Mouse (Mus musculus): ENCODE data around the gene 4930558C23Rik.
"Not testable (repeated sequence)": the region's sequence is repeated elsewhere in the genome, so short reads cannot be mapped to it uniquely, and the experiment has no call there.

Gene 4930558C23Rik

DNA sequence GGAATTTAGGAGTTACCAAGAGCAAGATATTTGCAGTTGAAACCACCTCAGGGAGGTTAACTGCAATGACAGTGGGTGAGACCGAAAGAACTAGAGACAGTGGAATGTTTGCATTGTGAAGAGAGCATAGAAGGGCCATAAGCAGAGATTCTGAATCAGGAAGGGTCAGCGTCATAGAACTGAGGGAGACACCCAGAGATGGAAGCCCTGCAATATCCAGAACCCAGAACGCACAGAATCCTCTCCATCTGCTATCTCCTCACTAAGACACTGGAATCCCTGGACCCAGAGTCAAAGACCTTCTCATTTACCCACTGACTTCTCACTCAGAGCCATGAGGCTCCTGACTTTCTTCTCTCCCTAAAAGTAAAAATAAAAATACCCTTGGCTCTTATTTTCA lies at the start of gene 4930558C23Rik:
Gene 4930558C23Rik, minus strand, starts transcription at position 101 of the 400 bp plus-strand sequence.
- DNase-seq (ENCODE audit: low spot score in 2 of 2): no peak

DNA sequence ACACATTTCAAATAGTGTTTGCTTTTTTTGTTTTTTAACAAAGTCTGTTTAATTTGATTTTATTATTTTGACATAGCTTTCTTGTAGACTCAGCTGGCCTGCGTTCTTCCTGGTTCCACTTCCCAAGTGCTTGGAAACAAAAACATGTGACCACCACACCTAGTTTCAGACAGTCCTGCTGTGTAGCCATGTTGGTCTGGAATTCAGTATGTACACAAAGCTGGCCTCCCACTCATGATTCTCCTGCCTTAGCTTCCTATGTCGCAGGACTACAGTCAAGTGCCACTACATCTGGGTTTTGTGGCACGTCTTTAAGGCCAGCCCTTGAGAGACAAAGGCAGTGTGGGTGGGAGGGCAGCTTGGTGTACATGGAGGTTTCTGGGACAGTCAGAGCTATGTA lies 48.3 kb upstream of the 4930558C23Rik start:
- no peak for DNase-seq (ENCODE audit: low spot score in 2 of 2)

DNA sequence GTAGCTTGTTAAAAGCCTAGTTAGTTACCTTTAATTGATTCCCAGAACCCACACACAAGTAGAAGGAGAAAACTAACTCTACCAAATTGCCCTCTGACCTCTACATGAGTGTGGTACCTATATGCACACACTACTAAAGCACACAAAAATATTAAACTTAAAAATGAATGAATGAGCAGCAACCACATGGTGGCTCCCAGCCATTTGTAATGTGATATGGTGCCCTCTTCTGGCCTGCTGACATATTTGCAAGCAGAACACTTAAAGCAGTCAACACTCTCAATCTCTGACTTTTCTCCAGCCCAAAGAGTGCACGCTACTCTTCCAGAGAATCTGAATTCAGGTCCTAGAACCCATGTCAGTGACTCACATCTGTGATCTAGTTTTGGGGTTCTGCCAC lies 47.8 kb upstream of the 4930558C23Rik start:
- peak; percentile 22 to 55 for DNase-seq (ENCODE audit: low spot score in 2 of 2)

DNA sequence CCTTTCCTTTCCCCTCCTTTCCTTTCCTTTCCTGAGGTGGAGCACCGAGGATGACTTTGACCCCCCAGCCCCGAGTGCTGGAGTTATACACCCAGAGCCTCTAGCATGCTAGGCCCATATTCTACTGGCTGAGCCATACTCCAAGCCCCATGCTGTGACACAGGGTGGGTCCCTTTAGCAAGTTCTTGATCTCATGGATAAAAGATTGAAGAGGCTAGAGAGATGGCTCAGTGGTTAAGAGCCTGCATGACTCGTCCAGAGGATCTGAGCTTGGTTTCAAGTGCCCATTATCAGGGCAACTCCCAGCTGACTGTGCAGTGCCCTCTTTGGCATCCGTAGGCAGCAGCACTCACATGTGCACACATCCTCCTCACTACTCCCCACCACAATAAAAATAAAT lies 42.7 kb upstream of the 4930558C23Rik start:
- DNase-seq (ENCODE audit: low spot score in 2 of 2): no peak

DNA sequence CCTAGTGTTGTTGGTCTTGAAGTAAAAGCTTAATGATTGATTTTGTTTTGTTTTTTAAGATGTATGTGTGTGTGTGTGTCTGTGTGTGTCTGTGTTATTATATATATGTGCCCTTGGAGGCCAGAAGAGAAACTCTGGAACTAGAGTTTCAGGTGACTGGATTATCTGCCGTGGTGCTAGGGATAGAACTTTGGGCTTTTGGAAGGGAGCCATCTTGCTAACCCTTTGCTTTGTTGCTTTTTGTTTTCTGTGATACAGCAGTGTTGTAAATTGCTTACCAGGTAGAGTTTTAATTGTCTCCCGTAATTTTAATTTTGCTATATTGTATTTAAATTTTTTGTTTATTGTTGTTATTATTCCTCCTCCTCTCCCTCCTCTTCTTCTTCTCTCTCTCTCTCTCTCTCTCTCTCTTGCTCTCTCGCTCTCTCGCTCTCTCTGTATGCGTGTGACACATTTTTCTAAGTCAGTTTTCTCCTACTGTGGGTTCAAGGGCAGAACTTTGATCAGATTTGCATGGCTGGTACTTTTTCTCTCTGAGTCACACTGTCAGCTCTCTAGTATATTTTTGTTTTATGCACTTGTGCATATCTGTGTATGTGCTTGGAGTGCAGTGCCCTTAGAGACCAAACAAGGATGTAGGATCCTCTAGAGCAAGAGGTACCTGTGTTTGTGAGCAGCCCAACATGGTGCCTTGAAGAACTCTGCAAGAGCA lies 39.9 kb upstream of the 4930558C23Rik start:
- no peak for DNase-seq (ENCODE audit: low spot score in 2 of 2)

DNA sequence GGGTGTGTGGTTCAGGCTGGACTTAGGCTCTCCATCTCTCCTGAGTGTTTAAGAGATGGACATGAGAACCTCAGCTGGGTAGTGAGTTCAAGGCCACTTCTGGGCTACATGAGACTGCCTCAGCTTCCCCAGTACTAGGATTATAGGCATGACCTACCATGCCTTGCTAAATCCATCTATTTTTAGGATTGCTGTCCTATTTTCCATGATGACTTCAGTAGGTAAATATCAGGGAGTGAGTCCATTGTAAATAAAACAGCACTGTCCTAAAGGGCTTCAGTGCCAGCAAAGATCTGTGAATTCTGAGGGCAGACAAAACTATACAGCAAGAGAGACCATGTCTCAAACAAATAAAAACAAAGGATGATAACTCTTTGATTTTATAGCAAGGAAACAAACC lies 37.0 kb upstream of the 4930558C23Rik start:
- DNase-seq (ENCODE audit: low spot score in 2 of 2): no peak

DNA sequence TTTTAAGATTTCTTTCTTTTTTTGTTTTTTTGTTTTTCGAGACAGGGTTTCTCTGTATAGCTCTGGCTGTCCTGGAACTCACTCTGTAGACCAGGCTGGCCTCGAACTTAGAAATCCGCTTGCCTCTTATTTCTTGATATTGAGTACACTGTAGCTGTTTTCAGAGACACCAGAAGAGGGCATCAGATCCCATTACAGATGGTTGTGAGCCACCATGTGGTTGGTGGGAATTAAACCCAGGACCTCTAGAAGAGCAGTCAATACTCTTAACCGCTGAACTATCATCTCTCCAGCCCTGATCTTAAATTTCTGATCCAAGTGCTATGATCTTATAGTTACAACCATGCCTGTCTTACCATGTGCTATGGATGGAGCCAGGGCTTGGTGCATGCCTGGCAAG lies 36.0 kb upstream of the 4930558C23Rik start:
- not testable (repeated sequence) for DNase-seq (ENCODE audit: low spot score in 2 of 2)

DNA sequence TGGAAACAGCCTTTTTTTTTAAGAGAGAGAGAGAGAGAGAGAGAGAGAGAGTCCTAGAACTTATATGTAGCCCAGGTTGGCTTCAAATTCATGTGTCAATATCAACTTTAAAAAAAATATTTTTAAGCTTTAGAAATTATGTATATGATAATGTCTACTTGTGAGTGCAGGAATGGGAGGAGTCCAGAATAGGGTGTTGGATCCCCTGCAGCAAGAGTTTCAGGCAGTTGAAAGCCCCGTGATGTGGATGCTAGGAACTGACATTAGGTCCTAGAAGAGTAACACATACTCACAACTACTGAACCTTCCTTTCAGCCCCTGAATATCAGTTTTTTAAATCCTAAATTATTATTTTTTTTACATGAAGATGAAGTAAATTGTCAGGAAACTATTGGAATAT lies 32.9 kb upstream of the 4930558C23Rik start:
- DNase-seq (ENCODE audit: low spot score in 2 of 2): no peak

DNA sequence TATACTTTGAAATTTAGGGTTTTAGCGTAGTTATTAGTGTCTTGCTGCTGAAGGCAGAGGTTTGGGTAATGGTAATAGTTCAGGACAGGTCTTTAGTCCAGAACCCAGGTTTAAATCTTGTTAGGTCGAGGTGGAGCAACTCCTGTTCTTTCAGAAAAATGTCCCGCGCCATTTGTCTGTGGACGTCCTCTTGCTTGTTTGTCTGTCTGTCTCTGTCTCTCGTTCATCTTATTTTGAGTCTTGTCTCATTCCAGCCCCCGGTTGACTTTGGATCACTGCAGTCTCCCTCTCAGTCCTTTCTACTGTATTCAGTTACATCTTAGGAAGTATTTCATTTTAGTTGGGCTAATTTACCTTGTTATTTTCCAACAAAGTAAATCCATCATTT lies 32.3 kb upstream of the 4930558C23Rik start:
- no peak for DNase-seq (ENCODE audit: low spot score in 2 of 2)

DNA sequence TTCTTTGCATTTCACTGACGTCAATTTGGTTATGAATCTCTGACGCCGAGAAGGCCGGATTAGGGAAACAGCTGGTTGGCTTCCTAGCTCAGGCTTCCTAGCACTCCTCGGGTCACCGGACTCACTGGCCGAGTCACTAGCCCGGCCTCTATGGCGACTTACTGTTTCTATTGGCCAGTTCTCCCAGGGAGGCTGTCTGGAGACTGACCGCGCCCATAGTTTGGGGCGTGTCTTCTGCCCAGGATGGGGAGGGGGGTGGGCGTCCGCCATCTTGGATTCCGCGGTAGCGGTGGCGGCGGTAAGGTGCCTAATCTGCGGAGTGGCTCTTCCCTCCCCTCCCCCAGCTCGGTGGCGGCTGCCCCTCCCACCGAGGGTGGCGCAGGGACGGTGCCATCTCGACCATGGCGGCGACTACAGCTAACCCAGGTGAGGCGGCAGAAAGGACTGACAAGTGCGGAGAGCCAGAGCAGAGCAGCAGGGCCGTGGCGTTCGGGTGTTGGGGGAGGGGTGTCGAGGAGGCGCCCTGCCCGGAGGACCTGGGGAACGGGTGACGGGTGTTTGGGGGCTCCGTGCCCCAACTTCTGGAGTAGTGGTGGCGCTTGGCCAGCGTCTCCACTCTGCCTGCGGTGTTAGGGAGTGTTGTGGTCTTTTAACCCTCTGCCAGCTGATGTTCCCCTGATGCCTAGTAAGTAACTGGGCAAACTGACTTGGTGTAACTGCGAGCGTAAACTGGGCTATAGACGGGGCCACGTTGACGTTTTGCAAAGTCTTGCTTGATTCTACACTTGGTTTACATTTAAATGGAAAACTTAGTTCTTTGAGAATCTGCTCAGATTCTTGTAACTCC lies 31.7 kb upstream of the 4930558C23Rik start, which contains the start of gene Arnt:
Gene Arnt, plus strand, starts transcription at position 253 of the 847 bp plus-strand sequence.
- peak; percentile 88 to 90 for DNase-seq (ENCODE audit: low spot score in 2 of 2)

DNA sequence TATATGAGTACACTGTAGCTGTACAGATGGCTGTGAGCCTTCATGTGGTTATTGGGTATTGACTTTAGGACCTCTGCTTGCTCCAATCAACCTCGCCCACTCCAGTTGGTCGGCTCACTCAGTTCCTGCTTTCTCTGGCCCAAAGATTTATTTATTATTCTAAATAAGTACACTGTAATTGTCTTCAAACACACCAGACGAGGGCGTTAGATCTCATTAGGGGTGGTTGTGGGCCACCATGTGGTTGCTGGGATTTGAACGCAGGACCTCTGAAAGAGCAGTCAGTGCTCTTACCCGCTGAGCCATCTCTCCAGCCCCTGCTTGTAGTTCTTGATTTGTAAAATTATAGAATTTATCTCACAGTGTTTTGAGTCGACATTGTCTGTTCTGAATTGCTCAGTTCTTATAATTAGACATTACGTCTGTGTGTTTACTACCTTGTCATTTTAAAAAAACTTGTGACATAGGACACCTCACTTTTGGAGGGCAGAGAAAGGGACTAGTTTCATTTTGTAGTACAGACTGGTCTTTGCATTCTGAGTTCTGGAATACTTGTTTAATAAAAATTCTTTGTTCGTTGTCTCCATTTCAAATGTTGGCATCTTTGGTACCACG lies 30.8 kb upstream of the 4930558C23Rik start:
- no peak for DNase-seq (ENCODE audit: low spot score in 2 of 2)

DNA sequence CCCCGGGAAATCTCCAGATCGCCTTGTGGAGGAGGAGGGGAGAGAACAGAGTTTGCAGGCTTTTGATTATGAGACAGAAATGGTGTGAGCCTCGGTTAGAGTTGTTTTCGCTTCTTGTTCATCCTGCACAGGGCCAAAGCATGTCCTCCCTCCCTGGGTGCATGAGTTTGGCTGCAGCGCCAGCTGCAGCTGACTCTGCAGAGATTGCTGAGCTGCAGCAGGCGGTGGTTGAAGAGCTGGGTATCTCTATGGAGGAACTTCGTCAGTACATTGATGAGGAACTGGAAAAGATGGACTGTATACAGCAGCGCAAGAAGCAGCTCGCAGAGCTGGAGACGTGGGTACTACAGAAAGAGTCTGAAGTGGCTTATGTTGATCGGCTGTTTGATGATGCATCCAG lies 25.8 kb upstream of the 4930558C23Rik start:
- DNase-seq (ENCODE audit: low spot score in 2 of 2): not testable (repeated sequence)

DNA sequence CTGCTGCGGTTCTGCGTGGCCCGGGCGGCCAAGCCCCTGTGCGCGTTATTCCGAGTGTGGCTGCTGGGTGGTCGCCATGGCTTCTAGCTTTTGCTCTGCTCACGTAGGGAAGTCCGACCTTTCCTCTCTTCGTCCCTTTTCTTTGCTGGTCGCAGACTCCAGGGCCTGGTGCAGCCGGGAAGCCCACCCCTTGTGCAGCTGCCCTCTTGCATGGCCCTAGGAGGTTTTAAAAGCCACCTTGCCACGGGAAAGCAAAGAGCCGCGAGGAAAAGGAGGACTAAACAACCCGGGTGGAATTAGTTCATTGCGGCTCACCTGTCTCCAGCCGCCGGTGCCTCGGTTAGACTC lies 25.2 kb upstream of the 4930558C23Rik start:
- DNase-seq (ENCODE audit: low spot score in 2 of 2): not testable (repeated sequence)

DNA sequence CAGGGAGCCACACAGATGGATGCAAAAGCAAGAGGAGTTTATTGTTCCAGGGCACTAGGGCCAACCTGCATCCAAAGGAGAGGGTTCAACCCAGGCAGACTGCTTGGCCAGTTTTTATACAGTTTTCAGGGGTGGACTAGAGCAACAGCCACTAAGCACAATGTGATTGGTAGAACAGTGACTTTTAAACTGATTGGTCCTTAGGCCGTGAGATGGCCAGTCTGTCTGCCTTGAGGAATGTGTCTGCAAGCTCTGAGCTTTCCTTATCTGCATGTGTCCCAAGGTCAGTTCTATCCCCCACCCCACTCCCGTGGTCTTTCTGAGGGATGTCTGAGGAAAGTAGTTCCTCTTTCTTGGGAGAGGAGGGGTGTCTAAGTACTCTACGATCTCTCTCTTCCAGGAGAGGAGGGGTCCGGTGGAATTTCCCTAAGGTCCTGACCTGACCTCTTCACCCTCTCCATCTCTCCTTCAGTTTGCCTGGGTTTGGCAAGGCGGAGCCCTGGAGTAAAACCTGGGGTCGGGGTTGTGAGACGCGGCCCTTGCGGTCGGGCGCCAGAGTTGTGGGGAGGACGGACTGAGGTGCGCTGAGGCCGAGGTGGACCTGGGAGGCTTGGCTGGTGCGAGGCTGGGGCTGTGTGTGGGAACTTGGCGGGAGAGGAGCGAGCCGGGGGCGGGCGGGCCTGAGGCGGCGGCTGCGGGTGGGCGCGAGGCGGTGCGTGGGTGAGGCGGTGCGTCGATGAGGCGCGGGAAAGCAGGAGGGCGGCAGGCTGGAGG lies 24.7 kb upstream of the 4930558C23Rik start:
- DNase-seq (ENCODE audit: low spot score in 2 of 2): not testable (repeated sequence)

DNA sequence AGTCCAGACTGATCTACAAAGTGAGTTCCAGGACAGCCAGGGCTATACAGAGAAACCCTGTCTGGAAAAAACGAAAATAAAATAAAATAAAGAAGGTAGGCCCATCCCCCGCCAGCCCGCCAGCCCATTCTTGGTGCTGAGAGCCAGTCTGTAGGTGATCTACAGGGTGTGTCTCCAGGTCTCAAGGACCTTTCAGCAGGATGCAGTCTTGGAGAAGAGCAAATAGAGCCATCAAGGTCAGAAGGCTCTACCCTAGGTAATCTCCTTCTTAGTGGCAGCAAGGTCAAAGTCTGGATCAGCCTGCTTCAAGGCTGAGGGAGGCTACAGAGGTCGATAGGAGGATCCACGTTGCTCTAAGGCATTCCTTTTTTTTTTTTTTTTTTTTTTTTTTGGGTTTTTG lies 23.8 kb upstream of the 4930558C23Rik start:
- DNase-seq (ENCODE audit: low spot score in 2 of 2): not testable (repeated sequence)

DNA sequence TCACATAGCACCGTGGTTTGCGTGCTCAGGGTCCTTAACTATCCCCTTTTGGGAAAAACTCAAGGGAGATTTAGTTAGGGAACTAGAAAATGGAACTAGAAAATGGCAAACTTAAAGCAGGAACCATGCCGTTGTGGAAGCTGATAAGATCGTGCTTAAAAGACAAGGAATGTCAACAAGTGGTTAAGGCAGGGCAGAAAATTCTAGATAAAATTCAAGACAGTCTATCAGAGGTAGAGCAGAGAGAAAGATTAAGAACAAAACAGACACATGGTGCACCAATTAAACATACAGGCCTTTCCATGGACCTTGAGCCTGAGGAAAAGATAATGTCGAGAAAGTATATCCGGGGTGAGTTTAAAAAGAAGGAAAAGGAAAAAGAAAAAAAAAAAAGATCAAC lies 15.2 kb upstream of the 4930558C23Rik start:
- no peak for DNase-seq (ENCODE audit: low spot score in 2 of 2)

DNA sequence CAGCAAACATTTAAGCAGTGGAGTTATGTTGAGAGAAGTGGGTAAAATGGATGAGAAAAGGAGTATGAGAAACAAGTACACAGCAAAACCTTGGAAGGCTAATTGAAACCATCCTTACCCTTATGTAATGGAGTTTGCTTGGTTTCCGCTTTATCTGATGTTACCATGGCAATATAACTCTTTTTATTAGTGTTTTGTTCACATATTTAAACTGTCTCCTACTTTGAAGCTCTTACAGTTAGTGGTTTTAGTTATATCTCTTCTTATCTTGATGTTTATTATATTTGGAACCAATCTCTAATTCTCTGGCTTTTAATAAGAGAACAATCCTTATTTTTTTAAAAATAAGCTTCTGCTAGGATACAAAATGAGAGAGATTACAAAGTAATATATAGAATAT lies 9.6 kb upstream of the 4930558C23Rik start:
- DNase-seq (ENCODE audit: low spot score in 2 of 2): no peak

DNA sequence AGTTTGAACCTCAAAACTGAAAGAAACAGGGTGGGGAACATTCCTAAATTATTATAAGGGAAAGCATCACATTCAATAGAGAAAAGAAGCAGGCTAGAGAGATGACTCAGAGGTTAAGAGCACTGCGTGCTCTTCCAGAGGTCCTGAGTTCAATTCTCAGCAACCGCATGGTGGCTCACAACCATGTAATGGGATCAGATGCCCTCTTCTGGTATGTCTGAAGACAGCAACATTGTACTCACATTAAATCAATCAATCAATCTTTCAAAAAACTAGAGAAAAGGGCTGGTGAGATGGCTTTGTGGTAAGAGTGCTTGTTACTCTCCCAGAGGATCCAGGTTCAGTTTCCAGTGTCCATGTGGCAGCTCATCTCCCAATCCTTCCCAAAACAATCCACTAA lies 6.2 kb upstream of the 4930558C23Rik start:
- no peak for DNase-seq (ENCODE audit: low spot score in 2 of 2)

DNA sequence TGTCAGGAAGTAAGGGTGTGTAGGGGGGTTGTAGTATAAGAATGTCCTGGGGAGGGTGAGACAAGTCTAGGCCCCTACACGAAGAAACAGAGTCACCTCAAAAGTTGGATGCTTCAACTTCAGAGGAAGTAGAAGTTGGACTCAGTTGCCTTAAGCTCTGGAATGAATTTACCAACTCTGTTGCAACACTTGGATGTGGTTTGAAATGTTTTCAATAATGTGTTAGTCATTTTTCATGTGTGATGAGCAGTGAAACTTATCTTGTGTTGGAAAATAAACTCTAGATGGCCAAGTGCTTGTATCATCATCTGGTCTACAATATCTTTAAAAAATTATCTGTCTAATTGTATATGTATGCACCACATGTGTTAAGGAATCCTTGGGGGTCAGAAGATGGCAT lies 5.1 kb upstream of the 4930558C23Rik start:
- no peak for DNase-seq (ENCODE audit: low spot score in 2 of 2)

DNA sequence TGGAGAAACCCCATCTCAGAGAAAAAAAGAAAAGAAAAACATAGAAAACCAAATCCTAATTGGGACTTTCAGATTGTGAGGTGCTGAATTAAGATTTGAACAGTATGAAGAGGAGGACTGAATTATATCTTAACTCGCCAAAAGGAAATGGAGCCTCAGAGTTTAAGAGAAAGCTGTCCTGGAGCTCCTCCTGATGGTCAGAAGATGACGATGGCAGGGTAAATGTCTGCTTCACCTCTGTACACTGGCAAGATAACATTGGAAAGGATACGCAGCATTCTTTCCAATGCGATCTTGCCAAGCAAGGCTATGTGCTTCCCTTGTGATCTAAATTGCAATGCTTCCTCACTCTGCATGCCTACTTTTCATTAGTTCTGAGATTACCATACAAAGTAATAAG lies 8.3 kb downstream of the 4930558C23Rik start:
- DNase-seq (ENCODE audit: low spot score in 2 of 2): peak; percentile 29 to 31

DNA sequence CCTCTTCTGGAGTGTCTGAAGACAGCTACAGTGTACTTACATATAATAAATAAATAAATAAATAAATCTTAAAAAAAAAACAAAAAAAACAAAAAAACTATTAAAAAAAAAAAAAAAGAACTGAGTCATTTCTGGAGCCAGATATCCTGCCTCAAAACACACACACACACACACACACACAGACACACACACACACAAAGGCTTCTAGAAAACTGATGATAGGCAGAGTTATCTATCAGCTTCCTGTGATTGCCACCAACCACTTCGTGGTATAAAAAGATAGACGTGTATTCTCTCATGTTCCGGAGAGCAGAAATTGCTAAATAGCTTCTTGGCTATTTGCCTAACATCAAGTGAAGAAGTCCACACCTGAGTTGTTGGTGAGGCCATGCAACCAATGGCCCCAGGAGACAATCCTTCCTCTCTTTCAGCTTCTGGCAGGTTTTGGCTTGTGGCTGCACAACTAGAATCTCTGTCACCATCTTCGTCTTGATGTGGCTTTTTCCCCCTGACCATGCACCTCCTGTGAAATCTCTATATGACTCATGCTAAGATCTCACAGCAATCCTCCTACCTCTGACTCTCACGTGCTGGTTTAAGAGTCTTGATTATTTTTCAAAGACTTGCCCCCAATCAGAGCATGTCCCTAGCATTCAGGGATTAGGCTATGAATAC lies 17.1 kb downstream of the 4930558C23Rik start:
- DNase-seq (ENCODE audit: low spot score in 2 of 2): peak; percentile 78 to 89
